Mouse (Mus musculus) liver, embryonic 16.5 days (tissue): ENCODE measurements at regions not wholly inside any gene's neighbourhood (a gene's known extent, or its start where the extent isn't known, plus 50 kb on each side); places are given as distances from the start of the nearest gene placed in this dataset.

Experiments
- ATAC-seq: fragments of 200-750 bp; cut with Nextera tagmentation; 2 replicates; pipeline ENCODE4 v1.8.0; 2017; ENCODE audit warnings: low read depth, mild to moderate bottlenecking, moderate number of reproducible peaks, moderate library complexity
- H3K27ac ChIP-seq: fragments of 300-500 bp; sonication (generic); 2 replicates; pipeline ENCODE4 v1.5.1; 2014; ENCODE audit warnings: mild to moderate bottlenecking, low read length
- H3K27me3 ChIP-seq: fragments of 300-500 bp; sonication (generic); 2 replicates; pipeline ENCODE4 v1.6.1; 2014; ENCODE audit warnings: low read depth, low read length, mixed read lengths; ENCODE audit not compliant: control insufficient read depth, insufficient read depth
- H3K36me3 ChIP-seq: fragments of 300-500 bp; sonication (generic); 2 replicates; pipeline ENCODE4 v1.6.1; 2014; ENCODE audit warnings: mild to moderate bottlenecking; ENCODE audit not compliant: control insufficient read depth, insufficient read depth
- H3K4me1 ChIP-seq: fragments of 300-500 bp; sonication (generic); 2 replicates; pipeline ENCODE4 v1.6.1; 2014; ENCODE audit warnings: low read depth, low read length, mixed read lengths; ENCODE audit not compliant: control insufficient read depth
- H3K4me2 ChIP-seq: fragments of 300-500 bp; sonication (generic); 2 replicates; pipeline ENCODE4 v1.6.1; 2014; ENCODE audit warnings: low read depth, low read length, mixed read lengths
- H3K4me3 ChIP-seq: fragments of 300-500 bp; sonication (generic); 2 replicates; pipeline ENCODE4 v1.5.1; 2014; ENCODE audit warnings: low read depth, mild to moderate bottlenecking, low read length
- H3K9ac ChIP-seq: fragments of 300-500 bp; sonication (generic); 2 replicates; pipeline ENCODE4 v1.6.1; 2014; ENCODE audit warnings: low read depth, low read length
- H3K9me3 ChIP-seq: fragments of 300-500 bp; sonication (generic); replicated peaks from 2 replicates; pipeline ENCODE4 v1.6.1; 2016; ENCODE audit warnings: low read length; ENCODE audit not compliant: control insufficient read depth
- WGBS: fragments of 180-500 bp; shearing (Covaris S2); extraction: QIAGEN DNeasy Blood & Tissue Kit; methylation state at CpG from one replicate; pipeline ENCODE4 v1.1.7; 2014; ENCODE audit not compliant: insufficient replicate concordance; 5-methylcytosine and 5-hydroxymethylcytosine counted together

GRCm38 (mm10) chr3:56859841-56860240, 441.9 kb downstream of the Tm4sf1 start:
- Histone ChIP-seq H3K4me1 (no peaks in the 10 kb centered on the region), H3K9me3 (no peaks in the 10 kb centered on the region), H3K27ac (no peak overlapping the region), H3K9ac (no peak overlapping the region), H3K4me3 (no peak overlapping the region), H3K36me3 (no peaks in the 10 kb centered on the region), H3K4me2 (no peak overlapping the region), H3K27me3 (no peaks in the 10 kb centered on the region)
- WGBS, result 88% methylated on average over 9 of the region's 9 CpGs
- no peak for ATAC-seq

DNA sequence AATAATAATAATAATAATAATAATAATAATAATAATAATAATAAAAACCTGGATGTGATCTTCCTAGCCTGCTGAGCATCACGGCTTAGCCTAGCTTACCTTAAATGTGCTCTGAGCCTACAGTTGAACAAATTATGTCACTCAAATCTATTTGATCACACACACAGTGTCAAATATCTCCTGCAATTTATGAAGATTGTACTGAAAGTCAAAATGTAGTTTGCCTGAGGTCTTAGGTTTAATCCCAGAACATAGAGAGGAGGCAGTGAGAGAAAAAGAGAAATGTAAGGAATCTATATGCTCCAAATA, 456.4 kb downstream of the Tm4sf1 start:
- H3K9me3 ChIP-seq, result no peaks in the 10 kb centered on the region
- no peaks in the 10 kb centered on the region for H3K27me3 ChIP-seq
- no peaks in the 10 kb centered on the region for H3K4me1 ChIP-seq
- H3K36me3 ChIP-seq, result no peaks in the 10 kb centered on the region
- no peak overlapping the region for H3K27ac ChIP-seq
- no peak overlapping the region for H3K4me3 ChIP-seq
- no peak overlapping the region for H3K9ac ChIP-seq
- H3K4me2 ChIP-seq, result no peak overlapping the region
- no peak for ATAC-seq
- WGBS, result 65% methylated on average over 1 of the region's 1 CpGs

DNA sequence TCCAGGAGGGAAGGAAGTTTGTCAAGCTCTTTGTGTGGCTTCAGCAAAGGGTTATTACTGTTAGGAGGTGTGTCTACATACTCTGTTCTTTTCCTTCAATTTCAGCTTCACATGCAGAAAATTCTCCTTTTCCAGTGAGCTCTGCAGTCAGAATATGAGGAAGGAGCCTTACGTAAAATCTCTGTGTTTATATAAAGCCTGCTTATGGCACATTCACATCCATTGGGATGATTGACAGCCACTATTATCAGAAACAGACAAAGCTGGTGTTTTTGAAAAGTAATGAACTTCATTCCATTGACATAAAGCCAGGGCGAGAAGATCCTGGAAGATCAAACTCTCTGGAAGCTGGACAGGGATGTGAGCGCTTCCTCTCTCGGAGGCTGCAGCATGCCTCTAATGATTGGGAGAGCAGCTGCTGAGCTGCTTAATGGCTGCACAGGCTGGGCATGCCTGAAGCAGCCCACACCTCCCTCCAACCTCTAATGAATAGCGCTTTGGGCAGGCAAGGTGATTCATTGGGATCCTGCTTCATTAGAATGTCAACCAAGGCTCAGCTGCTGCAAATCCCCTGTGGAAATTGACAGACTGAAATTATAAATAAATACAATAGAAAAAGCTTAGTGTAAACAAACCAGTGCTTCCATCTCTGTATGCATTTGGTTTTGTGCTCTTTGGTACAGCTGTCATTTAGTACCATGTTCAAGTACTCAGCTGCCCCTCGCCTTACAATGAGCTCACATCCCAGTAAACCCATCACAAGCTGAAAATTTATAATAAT, 456.9 kb downstream of the Tm4sf1 start:
- H3K9ac ChIP-seq, result no peak overlapping the region
- no peaks in the 10 kb centered on the region for H3K27me3 ChIP-seq
- H3K36me3 ChIP-seq, result no peaks in the 10 kb centered on the region
- no peak overlapping the region for H3K4me2 ChIP-seq
- H3K4me1 ChIP-seq, result no peaks in the 10 kb centered on the region
- H3K27ac ChIP-seq, result no peak overlapping the region
- 52% methylated on average over 6 of the region's 6 CpGs for WGBS
- H3K9me3 ChIP-seq, result no peaks in the 10 kb centered on the region
- no peak for ATAC-seq
- no peak overlapping the region for H3K4me3 ChIP-seq

- Histone ChIP-seq H3K4me3 (no peak overlapping the region), H3K27ac (no peak overlapping the region), H3K4me1 (no peaks in the 10 kb centered on the region), H3K9me3 (no peaks in the 10 kb centered on the region), H3K4me2 (no peak overlapping the region), H3K9ac (no peak overlapping the region), H3K36me3 (no peaks in the 10 kb centered on the region), H3K27me3 (no peaks in the 10 kb centered on the region)
- 57% methylated on average over 3 of the region's 3 CpGs for WGBS
- no peak for ATAC-seq
These were observed 464.6 kb downstream of the Tm4sf1 start for GRCm38 (mm10) chr3:56837176-56837575.

DNA sequence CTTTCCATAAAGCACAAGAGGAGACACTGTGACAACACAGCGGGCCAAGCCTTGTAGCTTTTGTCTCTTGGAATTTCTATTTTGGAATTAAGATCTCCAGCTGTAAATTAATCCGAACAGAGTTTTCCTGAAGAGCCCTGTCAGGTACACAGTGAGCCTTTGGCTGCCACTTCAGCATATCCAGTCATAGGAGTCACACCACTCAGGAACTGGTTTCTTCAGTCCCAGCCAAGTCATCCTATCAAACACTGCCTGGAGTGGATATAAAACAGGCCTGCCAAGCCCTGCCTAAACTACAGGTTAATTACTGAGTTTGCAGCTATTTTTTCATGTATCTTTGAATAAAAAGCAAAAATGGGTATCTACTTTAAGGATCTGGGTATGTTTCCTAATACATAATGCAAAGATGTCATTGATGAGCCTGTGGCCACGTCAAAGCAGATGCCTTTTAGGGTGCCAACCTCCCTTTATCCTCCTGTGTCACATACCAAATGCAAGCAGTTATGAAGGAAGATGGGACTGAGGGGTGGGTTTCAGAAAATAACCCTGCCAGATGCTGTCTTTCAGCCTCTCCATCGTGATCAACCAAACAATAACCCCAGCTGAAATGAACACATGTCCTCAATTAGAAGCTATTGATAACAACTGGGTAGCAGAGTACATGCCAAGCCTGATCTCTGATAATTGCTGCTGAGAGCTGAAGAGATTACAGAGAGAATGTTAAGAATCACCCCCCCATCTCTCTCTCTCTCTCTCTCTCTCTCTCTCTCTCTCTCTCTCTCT, 471.3 kb downstream of the Tm4sf1 start:
- Histone ChIP-seq H3K9me3 (no peaks in the 10 kb centered on the region), H3K36me3 (no peaks in the 10 kb centered on the region), H3K27me3 (no peaks in the 10 kb centered on the region), H3K4me2 (no peak overlapping the region), H3K4me3 (no peak overlapping the region), H3K9ac (no peak overlapping the region), H3K27ac (no peak overlapping the region), H3K4me1 (no peaks in the 10 kb centered on the region)
- WGBS, result 52% methylated on average over 4 of the region's 4 CpGs
- ATAC-seq, result no peak

GRCm38 (mm10) chr3:56824157-56824556, 477.6 kb downstream of the Tm4sf1 start:
- Histone ChIP-seq H3K4me3 (no peak overlapping the region), H3K36me3 (no peaks in the 10 kb centered on the region), H3K9me3 (no peaks in the 10 kb centered on the region), H3K27ac (no peak overlapping the region), H3K4me2 (no peak overlapping the region), H3K27me3 (no peaks in the 10 kb centered on the region), H3K4me1 (no peaks in the 10 kb centered on the region), H3K9ac (no peak overlapping the region)
- no peak for ATAC-seq
- WGBS, result 59% methylated on average over 4 of the region's 4 CpGs

GRCm38 (mm10) chr3:56810548-56811071, 491.2 kb downstream of the Tm4sf1 start:
- no peak overlapping the region for H3K9ac ChIP-seq
- H3K9me3 ChIP-seq, result no peaks in the 10 kb centered on the region
- no peak overlapping the region for H3K4me2 ChIP-seq
- WGBS, result 52% methylated on average over 1 of the region's 1 CpGs
- H3K27ac ChIP-seq, result no peak overlapping the region
- no peaks in the 10 kb centered on the region for H3K36me3 ChIP-seq
- ATAC-seq, result no peak
- no peak overlapping the region for H3K4me3 ChIP-seq
- H3K27me3 ChIP-seq, result no peaks in the 10 kb centered on the region
- no peaks in the 10 kb centered on the region for H3K4me1 ChIP-seq

- Histone ChIP-seq H3K4me2 (no peak overlapping the region), H3K27ac (no peak overlapping the region), H3K4me3 (no peak overlapping the region), H3K9me3 (no peaks in the 10 kb centered on the region), H3K27me3 (no peaks in the 10 kb centered on the region), H3K36me3 (no peaks in the 10 kb centered on the region), H3K4me1 (no peaks in the 10 kb centered on the region), H3K9ac (no peak overlapping the region)
- no peak for ATAC-seq
- WGBS, result 21% methylated on average over 1 of the region's 1 CpGs
These were observed 508.7 kb downstream of the Tm4sf1 start for GRCm38 (mm10) chr3:56793054-56793453.

DNA sequence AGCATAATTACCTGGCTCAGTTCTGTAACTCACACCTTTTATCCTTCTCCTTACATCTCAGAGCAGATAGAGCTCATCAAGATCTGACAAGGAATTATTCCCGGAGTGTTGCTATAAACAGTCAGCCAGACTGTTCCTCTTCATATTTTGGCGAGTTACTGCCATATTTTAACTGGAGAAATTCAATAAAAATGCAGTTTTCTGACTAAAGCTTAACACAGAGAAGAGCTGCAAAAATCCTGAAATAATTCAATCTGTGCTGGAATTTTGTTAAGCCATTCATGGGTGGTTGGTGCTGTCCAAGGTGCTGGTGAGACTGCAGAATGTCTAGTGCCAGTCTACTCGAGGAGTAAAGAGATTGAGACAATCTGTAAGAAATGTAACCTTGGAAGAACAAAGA, 512.6 kb downstream of the Tm4sf1 start:
- Histone ChIP-seq H3K4me3 (no peak overlapping the region), H3K27me3 (no peaks in the 10 kb centered on the region), H3K36me3 (no peaks in the 10 kb centered on the region), H3K4me2 (no peak overlapping the region), H3K9ac (no peak overlapping the region), H3K27ac (no peak overlapping the region), H3K4me1 (no peaks in the 10 kb centered on the region), H3K9me3 (no peaks in the 10 kb centered on the region)
- ATAC-seq, result no peak
- 24% methylated on average over 3 of the region's 3 CpGs for WGBS
